Mouse (Mus musculus): ENCODE results near the gene Zfp345. TPM values are rescaled to one million over a fixed set of nuclear protein-coding genes. Genes with fewer than 3 reads are reported as not detected.
"Not testable (repeated sequence)": the region's sequence is repeated elsewhere in the genome, so short reads cannot be mapped to it uniquely, and the experiment has no call there.

Gene Zfp345
- polyA plus RNA-seq (2012; rRNA removed): not detected in 2 replicates

DNA sequence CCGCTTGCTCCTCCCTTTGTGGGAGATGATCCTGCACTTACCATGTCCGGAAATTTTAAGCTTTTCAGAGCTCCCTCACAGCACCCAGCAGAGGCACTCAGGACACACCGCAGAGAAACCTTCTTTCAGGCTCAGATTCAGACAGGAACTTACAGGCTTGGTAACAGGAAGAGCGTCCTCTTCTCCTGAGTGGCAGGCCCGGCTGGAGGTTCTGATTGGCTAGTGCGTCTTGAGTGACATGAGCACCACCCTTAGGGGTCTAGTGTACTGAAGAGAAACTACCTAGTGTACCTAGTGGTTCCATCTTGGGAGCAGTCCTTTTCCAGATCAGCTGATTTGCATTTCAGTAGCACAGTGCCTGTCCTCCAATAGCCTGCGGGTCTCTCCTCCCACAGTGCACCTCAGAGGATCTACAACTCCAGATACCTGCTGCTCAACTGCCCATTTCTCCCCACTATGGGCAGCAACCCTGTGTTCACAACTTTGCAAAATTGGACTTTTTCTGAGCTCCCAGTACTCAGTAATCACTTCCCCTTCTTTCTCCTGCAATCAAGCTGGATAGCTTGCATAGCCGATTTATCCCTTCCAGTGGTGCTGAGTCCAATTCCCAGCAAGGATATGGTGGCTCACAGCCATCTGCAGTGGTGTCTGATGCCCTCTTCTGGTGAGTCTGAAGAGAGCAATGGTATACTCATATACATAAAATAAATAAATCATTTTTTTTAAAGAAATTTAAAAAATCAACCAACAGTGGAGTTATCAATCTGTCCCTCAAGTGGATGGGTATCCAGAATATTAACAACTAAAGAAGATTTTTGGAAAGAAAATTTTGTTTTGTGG is at the start of gene Zfp345:
Zfp345 (minus strand) TSS at position 153 of the 840 bp plus-strand sequence.
- not testable (repeated sequence) for H3K4me3 ChIP-seq (replicated peaks; ENCODE audit: extremely low read depth, low read depth, low read length); H3K4me1 ChIP-seq (ENCODE audit: control insufficient read depth, insufficient read depth, low read length)
- WGBS: 63% methylated on average over 8 of the region's 8 CpGs
- DNase-seq: peak; percentile 7

DNA sequence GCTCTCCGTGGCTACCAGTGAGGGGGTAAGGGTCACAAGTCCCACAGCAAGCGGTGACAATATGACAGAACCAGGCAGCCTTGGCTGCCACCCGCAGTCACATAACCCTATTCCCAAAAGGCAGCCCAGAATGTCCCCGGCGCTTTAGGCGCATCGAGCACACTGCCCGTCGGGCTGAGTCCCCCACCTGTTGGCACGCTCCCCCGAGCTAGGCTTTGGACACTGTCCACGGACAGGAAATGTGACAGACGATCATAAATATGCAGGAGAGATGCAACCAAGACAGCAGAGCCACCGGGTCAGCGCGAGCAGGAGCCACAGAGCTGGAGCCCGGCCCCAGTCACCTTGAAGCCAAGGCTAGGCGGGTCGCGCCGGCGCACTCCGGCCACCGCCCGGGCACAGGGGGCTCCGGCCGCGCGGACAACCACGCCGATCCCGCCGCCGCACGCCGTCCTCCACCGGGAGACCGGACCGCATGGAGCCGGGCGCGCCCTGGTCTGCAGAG is 40.9 kb upstream of the Zfp345 start:
- Histone ChIP-seq H3K4me1 (ENCODE audit: control insufficient read depth, insufficient read depth, low read length) (no peaks in the 10 kb centered on the region), H3K4me3 (replicated peaks; ENCODE audit: extremely low read depth, low read depth, low read length) (no peak overlapping the region)
- no peak for TF ChIP-seq CTCF (IDR thresholded peaks at IDR 0.05; ENCODE audit: insufficient read depth, low read length)
- no peak for TF ChIP-seq POLR2A (IDR thresholded peaks at IDR 0.05; ENCODE audit: borderline replicate concordance, extremely low read depth, low read depth, low read length)
- DNase-seq: no peak
- WGBS: 4% methylated on average over 42 of the region's 42 CpGs

DNA sequence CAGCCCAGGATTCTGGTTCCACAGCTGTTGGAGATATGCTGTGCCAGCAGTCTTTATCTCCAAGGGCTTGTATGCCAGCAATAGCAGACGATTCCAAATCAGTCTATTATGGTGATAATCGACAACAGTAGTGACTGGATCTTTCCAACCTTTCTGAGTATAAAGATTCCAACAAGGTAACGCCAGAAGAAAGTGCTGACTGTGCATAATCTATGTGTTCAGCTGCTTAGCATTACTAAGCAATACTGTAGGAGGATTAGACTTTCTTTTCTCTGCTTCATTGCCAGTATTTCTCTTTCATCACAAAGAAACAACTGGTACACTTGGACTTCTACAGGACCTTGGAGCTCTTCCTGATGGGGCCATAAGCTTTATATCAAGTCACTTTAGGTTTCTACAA is 27.9 kb upstream of the Zfp345 start:
- 70% methylated on average over 3 of the region's 3 CpGs for WGBS
- Histone ChIP-seq H3K4me3 (replicated peaks; ENCODE audit: extremely low read depth, low read depth, low read length) (no peak overlapping the region), H3K4me1 (ENCODE audit: control insufficient read depth, insufficient read depth, low read length) (no peaks in the 10 kb centered on the region)
- no peak for TF ChIP-seq CTCF (IDR thresholded peaks at IDR 0.05; ENCODE audit: insufficient read depth, low read length)
- no peak for TF ChIP-seq POLR2A (IDR thresholded peaks at IDR 0.05; ENCODE audit: borderline replicate concordance, extremely low read depth, low read depth, low read length)
- no peak for DNase-seq

DNA sequence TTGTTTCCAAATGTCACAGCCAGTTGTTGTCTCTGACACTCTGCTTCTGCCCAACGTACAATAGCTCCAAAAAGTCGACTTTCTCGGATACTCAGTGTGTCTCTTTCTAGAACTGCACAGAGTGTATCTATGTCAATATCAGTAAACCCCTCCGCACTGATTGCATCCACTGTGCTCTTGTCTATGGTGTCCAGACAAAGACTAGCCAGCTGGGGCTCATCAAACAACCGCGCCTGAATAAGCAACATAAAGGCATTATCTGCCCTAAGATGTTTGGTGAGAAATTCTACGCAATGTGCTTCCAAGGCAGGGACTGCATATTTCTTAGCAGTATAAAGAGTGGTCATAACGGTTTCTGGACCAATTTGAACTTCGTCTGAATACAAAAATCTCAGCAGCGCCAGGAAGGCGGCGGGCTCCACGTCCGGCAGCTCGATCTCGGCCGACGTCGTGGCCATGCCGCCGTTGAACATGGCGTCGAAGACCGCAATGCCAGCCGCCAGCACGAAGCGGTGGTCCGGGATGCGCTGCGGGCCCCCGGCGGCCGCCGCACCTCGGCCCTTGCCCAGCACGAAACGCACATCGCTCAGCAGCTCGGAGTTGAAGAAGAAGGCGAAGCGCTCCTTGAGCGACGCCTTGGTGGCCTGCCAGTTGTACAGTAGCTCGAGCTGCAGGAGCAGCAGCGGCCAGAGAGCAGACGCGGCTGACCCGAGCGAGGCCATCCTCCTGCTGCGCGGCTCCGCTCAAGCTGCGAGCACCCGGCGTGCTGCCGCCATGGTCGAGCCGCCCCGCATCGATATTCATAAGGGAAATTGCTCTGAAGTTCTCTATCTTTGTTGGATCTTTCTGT is 15.5 kb upstream of the Zfp345 start:
- 37% methylated on average over 60 of the region's 60 CpGs for WGBS
- not testable (repeated sequence) for DNase-seq; H3K4me3 ChIP-seq (replicated peaks; ENCODE audit: extremely low read depth, low read depth, low read length); H3K4me1 ChIP-seq (ENCODE audit: control insufficient read depth, insufficient read depth, low read length)

DNA sequence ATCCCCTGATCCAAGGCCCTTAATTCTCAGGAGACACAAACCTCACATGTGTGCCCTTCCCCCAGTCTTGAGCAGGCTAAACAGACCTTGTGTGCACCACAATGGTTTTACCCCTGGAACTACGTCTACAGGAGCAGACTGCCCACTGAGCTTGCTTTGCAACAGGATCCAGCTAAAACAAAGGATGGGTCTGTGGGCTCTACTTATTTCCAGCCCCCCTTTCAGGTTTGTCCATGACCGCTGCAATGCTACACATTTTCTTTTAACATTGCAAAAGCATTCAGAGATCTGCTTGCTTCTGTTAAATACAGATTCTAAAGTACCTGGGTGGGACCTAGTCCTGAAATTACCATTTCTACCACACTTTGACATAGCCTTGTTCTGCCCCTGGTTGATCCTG is 8.1 kb upstream of the Zfp345 start:
- DNase-seq: no peak
- H3K4me1 ChIP-seq (ENCODE audit: control insufficient read depth, insufficient read depth, low read length): no peaks in the 10 kb centered on the region
- H3K4me3 ChIP-seq (replicated peaks; ENCODE audit: extremely low read depth, low read depth, low read length): no peak overlapping the region
- no peak for TF ChIP-seq CTCF (IDR thresholded peaks at IDR 0.05; ENCODE audit: insufficient read depth, low read length)
- TF ChIP-seq POLR2A (IDR thresholded peaks at IDR 0.05; ENCODE audit: borderline replicate concordance, extremely low read depth, low read depth, low read length): no peak
- WGBS: 74% methylated on average over 2 of the region's 2 CpGs

DNA sequence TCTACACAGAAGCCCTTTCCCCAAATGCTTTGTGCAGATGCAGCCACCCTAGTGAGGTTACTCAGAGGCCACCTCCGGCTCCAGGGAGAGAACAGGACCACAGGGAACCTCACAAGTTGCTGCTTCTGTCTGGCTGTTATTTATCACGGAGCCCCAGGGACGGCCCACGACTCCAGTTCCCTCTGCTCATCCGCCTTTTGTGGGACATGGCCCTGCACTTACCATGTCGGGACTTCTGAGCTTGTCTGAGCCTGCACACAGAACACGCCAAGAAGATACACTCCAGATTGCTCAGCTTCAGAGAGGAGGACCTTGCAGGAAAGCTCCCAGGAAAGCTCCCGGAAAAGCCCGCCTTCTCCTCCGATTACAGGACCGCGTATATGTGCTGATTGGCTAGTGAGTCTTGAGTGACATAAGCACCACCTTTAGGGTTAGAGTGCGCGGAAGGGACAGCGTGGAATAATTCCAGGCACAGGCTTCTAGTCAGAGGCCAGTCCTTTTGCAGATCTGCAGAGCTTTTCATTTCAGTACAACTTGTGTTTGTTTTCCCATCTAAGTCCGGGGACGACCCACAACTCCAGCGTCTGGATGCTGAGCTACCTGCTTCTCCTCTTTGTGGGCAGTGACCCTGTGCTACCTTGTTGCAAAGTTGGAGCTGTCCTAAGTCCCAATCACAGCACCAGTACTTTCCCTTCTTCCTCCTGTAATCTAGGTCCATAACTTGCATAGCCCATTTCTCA is 33.5 kb downstream of the Zfp345 start, which contains the start of gene Zfp442:
Zfp442 (minus strand) TSS at position 307 of the 740 bp plus-strand sequence.
- not testable (repeated sequence) for H3K4me1 ChIP-seq (ENCODE audit: control insufficient read depth, insufficient read depth, low read length)
- DNase-seq: peak; percentile 79
- peak within 1 kb of the TSS; percentile 59 for H3K4me3 ChIP-seq (replicated peaks; ENCODE audit: extremely low read depth, low read depth, low read length)
- under 1% methylated on average over 18 of the region's 18 CpGs for WGBS

DNA sequence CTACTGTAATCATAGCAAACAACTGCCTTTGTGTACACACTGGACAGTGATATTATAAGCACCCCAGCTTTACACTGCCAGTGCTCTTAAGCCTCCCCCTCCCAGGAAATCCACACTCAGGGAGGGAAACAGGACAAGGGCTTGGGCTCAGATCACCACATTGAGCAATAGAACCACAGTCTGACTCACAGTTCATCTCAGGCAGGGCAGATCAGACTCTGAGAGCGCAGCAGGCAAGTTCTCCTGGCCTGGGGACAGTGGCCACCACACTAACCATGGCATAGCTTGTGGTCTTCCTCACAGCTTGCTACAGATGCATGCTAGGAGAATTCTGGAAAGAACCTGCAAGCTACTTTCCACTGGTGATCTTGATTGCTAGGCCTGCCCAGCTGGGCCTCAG is 45.8 kb downstream of the Zfp345 start:
- not testable (repeated sequence) for DNase-seq; H3K4me3 ChIP-seq (replicated peaks; ENCODE audit: extremely low read depth, low read depth, low read length); H3K4me1 ChIP-seq (ENCODE audit: control insufficient read depth, insufficient read depth, low read length)
- 89% methylated on average over 1 of the region's 1 CpGs for WGBS

Other genes starting within 250 kb of the Zfp345 start
- 0.11 and 0.17 TPM in 2 replicates for gene Gm21994, start 229.5 kb downstream of the Zfp345 start, polyA plus RNA-seq (2012; rRNA removed)
- gene Gm14124, start 227.6 kb downstream of the Zfp345 start, polyA plus RNA-seq (2012; rRNA removed): not detected in 2 replicates
- gene Gm10130, start 161.4 kb downstream of the Zfp345 start, polyA plus RNA-seq (2012; rRNA removed): not detected in 2 replicates
- gene 3300002I08Rik, start 122.3 kb downstream of the Zfp345 start, polyA plus RNA-seq (2012; rRNA removed): 0.91 and 1.2 TPM in 2 replicates
- gene Zfp442, start 33.6 kb downstream of the Zfp345 start, polyA plus RNA-seq (2012; rRNA removed): 0.15 and 0.28 TPM in 2 replicates
- 1.4 and 2.0 TPM in 2 replicates for gene Cst7, start 85.3 kb upstream of the Zfp345 start, polyA plus RNA-seq (2012; rRNA removed)
- 115 and 126 TPM in 2 replicates for gene Apmap, start 123.5 kb upstream of the Zfp345 start, polyA plus RNA-seq (2012; rRNA removed)
- 74.7 and 93.3 TPM in 2 replicates for gene Acss1, start 183.4 kb upstream of the Zfp345 start, polyA plus RNA-seq (2012; rRNA removed)
- not detected in 2 replicates for gene Vsx1, start 204.3 kb upstream of the Zfp345 start, polyA plus RNA-seq (2012; rRNA removed)